Mouse (Mus musculus) thymus, postnatal 0 days (tissue): ENCODE measurements around the gene Mgea5. TPM values are rescaled to one million over a fixed set of nuclear protein-coding genes. Genes with fewer than 3 reads are reported as not detected.

Source experiments
- DNase-seq: peaks from one replicate; pipeline ENCODE4 v3.0.0-alpha.2; 2015; ENCODE audit warnings: low spot score
- polyA plus RNA-seq: library from polyadenylated mRNA; unstranded; fragments of >200 nt; fragmentation: Nextera tagmentation; extraction: Ambion mirVana; gene quantifications from 2 replicates; pipeline ENCODE4 v1.2.1, GENCODE M21; 2015

Gene Mgea5
- polyA plus RNA-seq, 1 experiment from 2014 or later, result 90.5 TPM

DNA sequence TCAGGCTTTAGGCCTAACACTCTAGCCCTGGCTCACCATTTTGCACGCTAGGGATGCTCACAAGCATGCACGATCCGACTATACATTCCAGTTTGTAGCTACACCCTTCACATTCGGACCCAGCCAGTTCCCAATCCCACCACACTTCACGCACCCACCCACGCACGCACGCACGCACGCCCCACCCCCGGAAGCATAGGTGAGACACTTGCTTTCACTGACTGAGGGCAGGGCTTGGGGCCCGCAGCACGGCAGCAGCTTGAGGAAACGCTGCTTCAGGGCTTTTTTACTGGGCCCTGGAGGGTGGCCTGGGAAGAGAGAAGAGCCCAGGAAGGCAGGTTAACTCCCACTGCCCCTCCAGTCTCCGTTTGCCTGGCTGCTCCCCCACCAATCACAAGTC, 13.2 kb upstream of the Mgea5 start:
- no peak for DNase-seq

DNA sequence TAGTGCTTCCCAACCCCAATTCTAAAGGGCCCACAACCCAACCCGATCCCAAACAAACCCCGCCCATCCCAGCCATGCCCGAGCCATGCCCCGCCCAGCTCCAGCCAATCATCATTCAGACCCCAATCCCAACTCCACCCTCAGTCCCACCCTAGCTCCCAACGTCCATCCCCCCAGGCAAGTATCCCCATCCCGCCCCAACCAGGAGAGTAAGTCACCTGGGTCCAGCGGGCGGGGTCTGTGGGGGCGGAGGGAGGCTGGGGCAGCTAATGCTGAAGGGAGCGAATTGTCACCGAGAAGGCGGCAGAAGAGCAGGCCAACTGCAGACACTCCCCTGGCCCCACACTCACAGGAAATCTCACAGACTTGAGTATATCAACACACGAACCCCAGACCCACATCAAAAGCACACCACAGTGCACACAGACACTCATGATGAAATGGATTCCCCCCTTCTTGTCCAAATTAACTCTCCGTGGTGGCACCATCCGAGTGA, 12.5 kb upstream of the Mgea5 start:
- peak; percentile 81 for DNase-seq

DNA sequence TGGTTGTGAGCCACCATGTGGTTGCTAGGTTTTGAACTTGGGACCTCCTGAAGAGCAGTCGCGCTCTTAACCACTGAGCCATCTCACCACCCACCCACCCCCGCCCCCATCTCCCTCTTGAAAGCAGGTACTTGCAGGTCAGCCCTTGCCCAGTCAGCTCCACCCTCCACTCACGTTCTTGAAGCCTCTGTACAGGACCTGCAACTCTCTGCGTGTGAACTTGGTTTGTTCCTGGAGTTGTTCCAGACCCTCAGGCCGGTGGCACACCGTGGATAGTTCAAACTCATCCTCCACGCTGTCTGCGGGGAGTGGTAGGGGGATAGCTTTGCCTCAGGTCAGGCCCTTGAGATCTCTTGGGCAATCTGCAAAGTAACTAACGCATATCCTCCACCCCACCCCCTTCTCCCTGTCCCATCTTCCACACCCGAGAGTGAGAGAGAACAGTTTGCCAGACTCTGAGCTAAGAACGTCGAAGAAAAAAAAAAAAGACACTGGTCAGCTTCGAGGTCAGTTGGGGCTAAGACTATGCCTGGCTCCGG, 11.8 kb upstream of the Mgea5 start:
- DNase-seq, result no peak

DNA sequence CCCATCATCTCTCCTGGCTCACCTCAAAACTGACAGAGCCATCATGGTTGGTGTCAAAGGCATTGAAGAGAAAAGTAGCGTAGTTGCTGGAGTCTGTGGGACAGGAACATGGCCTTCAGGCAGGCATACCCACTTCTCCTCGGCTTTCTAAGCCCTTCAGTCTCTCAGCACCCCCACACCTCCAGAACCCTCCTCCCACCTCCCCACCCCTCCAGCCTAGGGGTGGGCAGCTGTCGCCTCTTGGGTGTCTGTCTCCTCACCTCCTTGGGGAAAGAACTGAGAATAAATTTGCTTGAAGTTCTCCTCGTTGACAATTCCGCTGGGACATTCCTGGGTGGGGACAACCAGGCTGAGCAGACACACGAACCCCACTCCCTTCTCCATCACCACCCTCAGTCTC, 11.1 kb upstream of the Mgea5 start:
- no peak for DNase-seq

DNA sequence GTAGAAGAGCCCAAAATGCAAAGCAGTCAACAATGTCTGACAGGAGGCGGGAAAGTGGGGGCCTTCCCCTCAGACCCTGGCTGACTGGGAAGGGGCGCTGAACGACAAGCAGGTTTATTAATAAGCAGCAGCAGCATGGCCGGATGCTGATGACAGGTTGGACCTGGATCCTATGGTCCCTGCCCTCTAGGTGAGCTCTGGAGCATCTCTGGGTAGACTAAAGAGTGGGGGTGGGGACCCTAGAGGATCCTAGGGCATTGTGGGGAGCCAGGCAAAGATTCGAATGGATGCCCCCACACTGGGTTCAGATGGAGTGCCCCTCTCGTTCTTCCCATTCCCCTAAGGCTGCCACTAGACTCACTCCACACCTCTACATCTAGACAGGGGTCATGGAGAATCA, 8.8 kb upstream of the Mgea5 start:
- no peak for DNase-seq

DNA sequence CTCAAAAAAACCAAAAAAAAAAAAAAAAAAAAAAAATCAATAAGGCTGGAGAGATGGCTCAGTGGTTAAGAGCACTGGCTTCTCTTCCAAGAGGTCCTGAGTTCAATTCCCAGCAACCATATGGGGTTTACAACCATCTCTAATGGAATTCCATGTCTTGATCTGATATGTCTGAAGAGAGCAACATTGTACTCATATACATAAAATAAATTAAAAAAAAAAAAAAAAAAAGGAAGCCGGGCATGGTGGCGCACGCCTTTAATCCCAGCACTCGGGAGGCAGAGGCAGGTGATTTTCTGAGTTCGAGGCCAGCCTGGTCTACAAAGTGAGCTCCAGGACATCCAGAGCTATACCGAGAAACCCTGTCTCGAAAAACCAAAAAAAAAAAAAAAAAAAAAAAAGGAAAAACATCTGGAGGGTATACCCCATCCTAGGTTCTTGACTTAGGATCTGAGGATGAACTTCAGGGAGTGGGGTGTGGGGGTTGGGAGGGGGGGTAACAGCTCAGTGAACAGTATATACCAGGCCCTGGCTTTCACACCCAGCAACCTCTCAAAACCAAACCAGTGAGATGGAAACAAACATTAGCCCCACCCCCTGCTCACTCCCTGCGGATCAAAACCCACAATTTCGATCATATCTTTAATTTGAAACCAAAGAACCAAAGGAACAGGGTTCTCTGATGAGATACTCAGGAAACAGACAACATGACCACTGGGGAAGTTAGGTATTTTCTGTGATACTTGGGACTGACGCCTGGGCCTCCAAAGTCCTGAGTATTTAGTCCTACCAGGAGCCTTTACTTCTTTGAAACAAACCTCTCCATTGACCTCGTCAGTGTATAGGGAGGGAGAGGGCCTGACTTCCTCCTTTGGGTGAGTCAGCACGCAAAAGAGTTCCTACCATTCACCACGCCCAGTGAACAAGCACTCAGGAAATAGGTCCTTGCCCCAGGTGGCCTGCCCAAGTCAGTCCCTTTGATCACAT, 6.5 kb upstream of the Mgea5 start:
- DNase-seq, result peak; percentile 40

DNA sequence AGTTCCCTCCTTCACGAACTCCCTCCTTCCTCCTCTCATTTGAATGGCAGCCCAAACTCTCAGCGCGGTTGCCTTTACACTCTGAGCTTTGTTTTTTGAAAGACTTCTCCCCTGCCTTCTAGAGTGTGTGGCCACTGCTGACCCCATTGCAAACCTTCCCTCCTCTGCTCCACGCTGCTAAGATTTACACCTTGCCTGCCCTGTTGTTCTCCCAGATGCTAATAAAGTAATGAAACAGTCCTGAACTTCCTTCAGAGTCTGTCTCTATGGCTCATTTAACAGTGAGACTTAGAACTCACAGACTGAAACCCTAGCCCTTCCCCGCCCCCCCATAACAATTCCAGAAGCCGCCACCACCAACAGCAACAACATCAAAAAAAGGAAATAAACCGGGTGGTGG, 5.7 kb upstream of the Mgea5 start:
- DNase-seq, result no peak

DNA sequence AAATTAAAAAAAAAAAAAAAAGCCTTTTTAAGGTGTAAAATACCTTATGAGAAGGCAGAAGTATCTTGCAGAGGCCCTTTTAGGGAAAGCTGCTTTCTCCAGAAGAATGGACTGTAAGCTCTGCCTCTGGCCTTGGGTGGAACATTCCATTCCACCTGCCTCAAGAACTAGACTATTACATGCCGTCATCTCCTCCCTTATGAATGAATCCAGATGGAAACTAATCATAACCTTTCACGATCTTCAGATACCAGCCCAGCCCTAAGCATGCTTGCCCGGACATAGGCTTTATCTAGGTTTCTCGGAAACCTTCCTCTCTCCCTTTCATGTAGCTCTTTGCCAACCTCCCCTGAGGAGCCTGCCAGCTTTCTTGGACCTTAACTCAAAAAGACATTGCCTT, 4.7 kb upstream of the Mgea5 start:
- DNase-seq, result no peak

DNA sequence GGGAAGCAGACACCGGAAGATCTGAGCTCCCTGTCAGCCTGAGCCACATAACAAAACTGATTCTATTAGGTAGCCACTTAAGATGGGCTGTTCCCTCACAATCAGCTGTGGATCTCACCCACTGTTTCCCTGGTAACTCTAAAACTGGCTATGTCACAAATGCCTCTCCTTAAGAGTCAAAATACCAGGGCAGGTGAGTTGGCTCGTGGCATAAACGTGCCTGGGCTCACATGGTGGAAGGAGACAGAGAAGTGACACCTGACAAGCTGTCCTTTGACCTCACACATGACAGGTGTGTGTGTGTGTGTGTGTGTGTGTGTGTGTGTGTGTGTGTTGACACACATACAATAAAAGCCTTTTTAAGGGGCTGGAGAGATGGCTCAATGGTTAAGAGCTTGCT, 3.8 kb upstream of the Mgea5 start:
- no peak for DNase-seq

DNA sequence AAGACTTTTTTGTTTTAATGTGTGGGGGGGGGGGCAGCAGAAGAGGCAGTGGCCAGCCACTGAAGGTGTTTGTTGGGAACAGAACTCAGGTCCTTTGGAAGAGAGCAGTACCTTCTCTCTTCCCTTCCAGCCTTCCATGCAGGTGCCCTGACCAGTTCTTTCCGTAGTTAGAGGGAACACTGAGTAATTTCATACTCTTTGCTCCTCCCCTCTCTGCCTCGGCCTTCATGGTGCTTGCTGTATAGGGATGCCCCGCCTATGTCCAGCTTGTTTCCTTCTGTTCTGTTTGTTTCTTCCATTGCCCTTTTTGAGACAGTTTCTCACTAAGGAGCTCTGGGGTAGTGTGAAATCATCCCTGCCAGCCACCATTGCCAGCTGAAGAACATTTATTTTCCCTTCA, 1.8 kb upstream of the Mgea5 start:
- DNase-seq, result no peak

DNA sequence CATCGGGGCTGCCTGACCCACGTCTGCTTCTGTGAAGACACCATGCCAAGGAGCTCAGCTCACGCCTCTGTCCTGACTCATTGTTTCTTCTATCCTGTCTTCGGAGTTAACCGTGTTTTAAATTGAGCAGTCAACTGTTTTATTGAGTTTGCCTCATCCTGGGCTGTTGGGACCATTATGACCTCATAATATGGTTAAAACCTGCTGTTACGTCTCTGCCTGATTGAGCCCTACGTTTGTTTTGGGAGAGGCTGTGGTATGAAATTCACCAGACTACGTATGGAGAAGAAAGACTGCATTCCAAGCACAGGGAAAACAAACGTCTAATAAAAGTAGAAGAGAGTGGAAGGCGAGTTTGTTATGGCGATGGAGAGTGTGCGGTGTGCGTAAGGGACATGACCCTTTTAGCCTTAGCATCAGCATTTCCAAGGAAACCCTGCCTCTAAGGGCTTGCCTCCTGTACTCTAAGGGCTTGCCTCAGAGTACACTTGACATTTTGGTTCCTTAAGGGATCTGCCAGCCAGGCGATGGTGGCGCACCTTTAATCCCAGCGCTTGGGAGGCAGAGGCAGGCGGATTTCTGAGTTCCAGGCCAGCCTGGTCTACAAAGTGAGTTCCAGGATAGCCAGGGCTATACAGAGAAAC, 418 bp upstream of the Mgea5 start:
- DNase-seq, result no peak

DNA sequence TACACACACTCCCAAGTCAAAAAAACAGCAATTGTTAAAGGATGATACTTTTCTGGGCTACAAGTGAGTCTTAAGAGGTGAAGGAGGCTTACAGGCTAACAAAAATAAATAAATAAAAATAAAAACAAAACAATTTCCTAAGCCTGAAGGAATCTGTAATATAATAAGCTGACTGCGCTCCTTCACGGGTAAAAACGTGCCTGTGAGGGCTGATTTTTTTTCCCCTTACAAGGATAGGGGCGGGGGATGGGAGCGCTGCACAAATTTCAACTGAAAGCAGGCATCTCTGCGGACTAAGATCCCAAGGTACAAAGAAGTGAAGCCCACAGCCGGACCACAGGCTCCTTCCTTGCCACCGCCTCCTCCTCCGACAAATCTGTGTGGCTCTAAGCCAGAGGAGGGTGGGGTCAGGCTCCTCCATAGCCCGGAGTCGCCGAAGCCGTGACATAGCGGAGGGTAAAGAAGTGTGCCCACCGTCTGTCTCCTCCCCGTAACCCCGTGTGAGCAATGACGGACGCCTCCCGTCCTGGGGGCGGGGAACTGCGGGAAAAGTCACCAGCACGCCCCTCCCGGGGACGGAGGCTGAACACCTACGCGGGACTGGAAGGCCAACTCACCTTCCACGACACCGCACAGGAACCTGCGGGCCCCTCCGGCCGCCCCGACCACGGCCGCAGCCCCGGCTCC, 1.2 kb downstream of the Mgea5 start:
- DNase-seq, result peak; percentile 67

DNA sequence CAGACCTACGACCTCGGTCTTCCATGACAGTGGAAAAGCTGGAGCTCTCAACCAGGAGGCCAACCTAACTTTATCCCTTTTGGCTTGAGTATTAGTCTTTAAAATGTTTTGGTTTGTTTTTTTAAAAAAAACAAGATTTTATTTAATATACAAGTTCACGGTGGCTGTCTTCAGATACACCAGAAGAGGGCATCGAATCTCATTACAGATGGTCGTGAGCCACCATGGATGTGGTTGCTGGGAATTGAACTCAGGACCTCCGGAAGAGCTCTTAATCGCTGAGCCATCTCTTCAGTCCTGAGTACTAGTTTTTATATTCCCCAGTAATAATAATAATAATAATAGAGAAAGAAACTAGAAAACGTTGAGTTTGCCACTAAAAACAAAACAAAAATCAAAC, 2.0 kb downstream of the Mgea5 start:
- DNase-seq, result no peak

DNA sequence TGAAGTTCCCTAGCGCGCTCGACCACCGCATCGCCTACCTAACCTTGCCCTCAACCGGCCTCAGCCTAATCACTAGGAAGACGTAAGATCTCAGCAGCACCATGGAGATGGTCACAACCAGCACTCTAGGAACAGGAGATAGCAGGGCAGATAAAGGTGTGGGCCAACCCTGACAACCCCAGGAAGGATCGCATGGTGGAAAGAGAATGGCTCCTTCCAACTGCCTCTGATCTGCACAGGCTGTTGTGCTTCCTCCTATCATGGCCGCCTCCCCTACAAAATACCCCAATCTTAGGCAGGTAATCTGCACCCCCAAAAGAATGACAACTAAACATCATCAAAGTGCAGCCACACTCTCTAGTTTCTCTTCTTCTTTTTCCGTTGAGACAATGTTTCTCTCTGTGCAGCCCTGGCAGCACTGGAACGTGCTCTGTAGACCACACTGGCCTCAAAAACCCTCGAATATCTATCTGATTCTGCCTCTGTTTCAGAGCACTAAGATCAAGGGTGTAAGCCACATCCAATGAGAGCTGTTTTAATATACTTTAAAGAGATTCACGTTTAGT, 3.2 kb downstream of the Mgea5 start:
- DNase-seq, result peak; percentile 13

DNA sequence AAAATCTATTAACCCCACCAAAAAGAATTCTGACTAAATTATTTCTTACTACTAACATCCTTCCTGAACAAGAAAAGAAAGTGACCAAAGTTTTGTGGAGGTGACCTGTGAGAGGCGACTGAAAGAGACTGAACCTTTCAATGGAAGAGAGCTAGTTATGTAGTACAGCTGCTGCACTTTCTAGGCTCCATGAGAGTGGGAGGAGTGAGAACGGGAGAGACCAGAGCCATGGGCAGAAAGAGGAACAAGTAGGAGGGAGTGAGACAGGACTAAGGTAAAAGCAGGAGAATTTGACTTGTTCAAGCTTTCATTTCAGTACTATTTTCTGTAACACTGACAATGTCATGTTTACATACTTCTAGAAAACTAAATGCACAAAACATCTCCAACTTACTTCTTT, 8.2 kb downstream of the Mgea5 start:
- DNase-seq, result no peak

DNA sequence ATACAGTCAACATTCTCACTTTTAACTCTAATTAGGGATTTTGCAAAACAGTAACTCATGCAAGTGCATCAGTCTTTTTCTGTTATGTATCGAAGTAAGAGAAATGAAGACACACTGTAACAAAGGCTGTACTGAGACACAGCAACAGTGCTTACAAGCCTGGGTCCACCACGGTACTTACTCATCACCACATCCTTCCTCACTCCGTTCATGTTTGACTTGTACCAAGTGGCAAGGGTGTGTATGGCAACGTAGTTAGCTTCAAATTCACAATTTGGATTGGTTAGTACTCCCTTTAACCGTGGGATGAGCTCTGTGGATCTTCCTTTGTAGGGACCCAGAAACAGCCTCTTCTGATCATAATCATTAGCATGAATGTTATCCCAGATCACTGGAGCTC, 12.1 kb downstream of the Mgea5 start:
- no peak for DNase-seq

DNA sequence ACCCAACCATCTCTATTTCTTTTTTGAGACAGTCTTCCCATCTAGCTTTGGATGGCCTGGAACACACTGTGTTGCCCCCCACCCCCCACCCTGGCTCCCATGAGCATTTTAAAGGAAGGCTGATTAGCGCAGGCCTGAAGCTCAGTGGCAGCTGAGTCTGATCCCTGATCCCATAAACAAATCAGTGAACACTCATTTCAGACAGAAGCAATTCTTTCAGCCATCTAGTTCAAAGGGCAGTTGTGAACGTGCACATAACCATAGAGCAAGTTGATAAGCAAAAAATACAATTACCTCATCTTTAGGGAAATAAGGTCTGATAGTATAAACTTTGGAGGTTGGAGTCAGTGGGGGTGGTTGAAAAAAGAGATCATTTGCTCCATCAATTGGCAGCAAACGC, 22.8 kb downstream of the Mgea5 start:
- no peak for DNase-seq

DNA sequence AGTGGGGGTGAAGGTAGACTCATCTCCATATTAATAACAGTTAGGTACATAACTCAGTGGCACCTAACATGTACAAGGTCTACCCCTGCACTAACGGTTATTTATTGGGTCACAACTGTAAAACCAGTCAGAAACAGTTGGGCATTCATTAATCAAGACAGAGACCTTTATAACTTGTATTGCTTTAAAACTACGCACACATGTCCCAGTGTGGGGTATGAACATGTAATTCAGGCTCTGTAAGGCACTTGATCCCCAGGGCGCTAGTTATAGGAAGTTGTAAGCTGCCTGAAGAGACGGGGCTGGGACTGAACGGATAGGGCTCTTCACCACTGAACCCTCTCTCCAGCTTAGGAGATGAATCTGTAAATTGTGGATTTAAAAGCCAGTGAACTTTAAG, 25.0 kb downstream of the Mgea5 start:
- DNase-seq, result no peak

DNA sequence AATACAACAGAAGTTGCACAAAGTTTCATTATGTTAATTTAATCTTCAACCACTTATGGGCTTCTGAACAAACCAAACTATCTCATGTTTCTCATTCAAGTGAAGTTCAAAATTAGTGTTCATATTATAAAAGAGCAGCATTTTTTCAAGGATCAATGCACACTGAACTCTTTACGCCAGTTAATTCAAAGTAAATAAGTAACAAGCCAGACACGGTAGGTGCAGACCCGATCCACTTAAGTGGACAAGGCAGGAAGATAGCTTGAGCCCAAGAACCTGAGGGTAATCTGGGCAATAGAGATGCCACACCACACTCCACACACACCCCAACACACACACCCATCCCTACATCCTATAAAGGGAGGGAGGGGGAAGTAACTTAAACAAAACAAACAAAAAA, 30.1 kb downstream of the Mgea5 start:
- DNase-seq, result no peak

DNA sequence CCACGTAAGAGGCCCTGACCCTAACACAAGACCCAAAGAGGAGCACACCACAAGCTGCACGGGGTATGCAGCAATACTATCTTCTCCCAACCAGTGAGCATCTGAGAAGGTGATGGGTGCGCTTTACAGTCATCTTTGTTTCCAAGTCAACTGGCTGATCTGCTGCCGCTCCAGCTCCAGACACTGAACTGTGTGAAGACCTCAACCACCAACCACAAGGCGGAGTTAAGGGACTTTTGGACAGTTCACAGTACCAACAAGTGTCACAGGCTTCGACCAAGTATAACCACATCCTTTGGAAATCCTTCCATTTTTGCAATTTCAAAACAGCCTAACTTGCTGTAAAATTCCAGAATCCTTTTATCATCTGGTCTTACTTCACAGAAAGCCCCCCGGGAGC, 31.8 kb downstream of the Mgea5 start:
- no peak for DNase-seq

DNA sequence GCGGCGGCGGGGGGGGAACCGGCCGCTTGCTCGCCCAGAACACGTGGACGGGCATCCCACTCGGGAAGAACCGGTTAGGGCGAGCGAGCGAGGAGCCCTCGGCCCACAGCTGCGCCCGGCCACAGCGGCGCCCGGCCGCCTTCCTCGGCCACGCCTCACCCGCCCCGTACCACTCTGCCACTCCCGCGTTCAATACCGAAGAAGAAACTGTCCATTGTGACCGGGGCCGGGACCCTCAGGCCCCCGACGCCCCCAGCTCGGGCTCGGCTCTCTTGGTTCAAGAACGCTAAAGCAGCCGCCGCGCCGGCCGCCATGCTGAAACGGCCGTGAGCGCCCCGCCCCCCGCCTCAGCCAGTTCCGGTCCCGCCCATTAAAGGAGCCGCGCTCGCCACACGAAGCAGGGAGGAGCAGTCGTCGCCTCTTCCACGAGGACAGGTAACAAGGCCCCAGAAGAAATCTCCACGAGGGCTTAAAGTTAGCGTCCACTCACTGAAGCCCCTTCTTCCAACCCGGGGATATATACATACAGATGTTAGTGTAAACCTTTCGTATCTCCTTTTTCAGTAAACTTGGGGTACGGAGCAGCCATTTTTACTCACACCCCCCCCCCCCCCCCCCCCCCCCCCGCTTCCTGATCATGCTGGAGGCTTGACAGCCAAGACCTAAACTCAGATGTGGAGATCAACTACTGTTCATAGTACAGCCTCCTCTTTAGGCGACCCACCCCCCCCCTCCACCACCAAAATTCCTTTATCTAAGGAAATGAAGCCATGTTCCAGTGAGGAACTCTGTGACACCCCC, 34.2 kb downstream of the Mgea5 start, which contains the start of gene Npm3:
TSS of gene Npm3 (minus strand) at position 349 of the 801 bp plus-strand sequence.
- peak; percentile 92 for DNase-seq
